Mouse (Mus musculus) adipocyte (in vitro differentiated cells): Measurements from ENCODE around the gene Rassf7.
A peak's percentile ranks its signal among the peaks of the same experiment; 100 is the strongest.

Source experiments
- DNase-seq: peaks from one replicate; pipeline ENCODE4 v3.0.0-alpha.2; 2016; ENCODE audit warnings: low spot score

The Rassf7 gene

DNA sequence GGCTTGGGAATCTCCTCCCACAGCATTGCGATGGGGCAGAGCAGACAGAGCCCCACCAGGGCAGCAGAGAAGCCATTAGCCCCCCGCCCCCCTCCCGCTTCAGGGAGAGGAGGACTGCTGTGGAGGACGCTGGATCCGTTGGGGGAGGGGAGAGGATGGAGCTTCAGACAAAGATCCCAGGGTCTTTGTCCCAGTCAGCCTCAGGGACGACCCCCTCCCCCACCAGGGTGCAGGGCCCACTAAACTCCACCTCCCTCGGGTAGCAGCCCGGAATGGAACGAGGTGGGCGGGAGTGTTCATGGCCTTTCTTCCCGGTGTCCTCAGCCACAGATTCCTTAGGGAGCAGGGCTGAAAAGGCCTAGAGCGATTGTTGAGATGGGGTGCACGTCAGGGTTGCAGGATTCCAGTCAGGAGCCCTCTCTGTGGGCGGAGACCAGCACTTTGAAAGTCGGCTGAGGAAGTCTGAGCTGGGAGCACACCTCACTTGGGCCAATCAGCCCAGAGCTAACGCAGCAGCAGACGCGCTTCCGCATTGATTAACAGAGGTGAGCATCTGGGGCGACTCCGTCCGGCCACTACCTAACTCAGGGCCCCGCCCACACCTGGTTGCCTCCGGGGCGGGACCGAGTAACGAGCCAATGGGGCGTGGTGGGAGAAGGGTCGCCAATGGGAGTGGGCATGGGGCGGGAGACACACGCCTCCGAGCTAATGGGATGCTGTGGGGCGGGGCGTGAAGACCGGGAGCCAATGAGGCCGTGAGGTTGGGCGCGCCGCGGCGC, at the start of gene Rassf7:
Gene Rassf7 (plus strand): TSS at position 760 of the 779 bp plus-strand sequence.
- DNase-seq: peak; percentile 75

- peak; percentile 75 for DNase-seq
Measured at GRCm38 (mm10) chr7:141167901-141168517, 47.7 kb upstream of the Rassf7 start.

DNA sequence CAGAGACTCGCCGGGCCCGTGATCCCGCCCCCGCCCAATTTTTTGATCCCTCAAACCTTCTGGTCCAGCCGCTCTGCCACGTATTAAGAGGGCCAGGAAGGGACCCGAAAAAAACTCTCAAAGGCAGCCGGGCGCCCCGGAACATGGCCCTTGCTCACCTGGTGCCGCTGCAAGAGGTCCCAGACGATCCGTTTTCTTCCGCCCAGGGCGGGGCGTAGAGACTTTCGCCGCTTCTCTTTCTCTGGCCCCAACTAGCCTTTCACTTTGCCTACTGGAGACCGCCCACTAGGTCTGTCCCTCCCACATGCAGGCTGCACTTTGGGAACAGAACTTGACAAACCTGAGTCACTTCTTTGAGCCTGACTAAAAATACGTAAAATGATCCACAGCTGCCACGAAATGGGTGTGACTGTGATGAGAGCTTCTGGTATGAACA, 47.1 kb upstream of the Rassf7 start:
- peak; percentile 88 for DNase-seq

- peak; percentile 92 for DNase-seq
Measured at GRCm38 (mm10) chr7:141169300-141169699, 46.4 kb upstream of the Rassf7 start.

GRCm38 (mm10) chr7:141169866-141170265, 45.8 kb upstream of the Rassf7 start:
- peak; percentile 38 for DNase-seq

DNA sequence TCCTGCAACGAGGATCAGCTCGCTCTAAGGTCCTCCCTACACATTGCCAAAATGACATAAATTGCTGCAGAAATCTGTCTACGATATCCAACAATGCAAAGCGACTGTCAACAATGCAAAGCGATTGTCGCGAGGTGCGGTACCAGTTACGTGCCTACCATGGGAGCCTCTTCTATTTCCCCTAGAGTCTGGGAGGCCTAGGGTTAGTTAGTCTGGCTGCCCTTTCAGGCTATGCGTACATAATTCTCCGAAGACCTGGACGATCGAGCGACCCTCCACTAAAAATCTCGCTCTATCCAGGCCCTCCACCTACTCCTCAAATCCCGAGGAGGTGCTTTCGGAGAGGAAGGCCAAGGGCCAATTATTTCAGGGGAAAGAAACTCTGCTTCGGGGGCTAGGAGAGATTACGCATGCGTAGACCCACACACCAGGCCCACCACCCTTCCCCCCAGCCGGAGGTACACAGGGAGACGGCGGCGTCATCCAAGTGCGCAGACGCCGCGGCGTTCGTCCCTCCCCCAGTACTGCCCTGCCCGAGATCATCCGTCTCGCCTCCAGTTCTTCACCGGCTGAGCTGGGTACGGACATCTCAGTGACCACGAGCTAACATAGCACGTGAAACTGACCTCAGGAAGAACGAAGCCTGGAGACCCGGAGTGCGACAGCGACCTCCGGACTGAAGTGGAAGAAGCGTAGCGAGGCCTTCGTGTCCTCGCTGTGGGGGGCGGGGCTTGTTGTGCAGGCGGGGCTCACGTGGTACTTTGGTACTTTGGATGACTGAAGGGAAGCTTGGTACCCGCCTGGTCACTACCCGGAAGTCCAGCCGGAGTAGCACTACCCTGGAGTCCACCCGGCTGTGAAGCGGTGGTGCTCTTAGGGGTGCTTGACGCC, 43.3 kb upstream of the Rassf7 start, which contains the start of gene Rnh1:
Gene Rnh1 (minus strand): TSS at position 742 of the 891 bp plus-strand sequence.
- DNase-seq: peak; percentile 91

DNA sequence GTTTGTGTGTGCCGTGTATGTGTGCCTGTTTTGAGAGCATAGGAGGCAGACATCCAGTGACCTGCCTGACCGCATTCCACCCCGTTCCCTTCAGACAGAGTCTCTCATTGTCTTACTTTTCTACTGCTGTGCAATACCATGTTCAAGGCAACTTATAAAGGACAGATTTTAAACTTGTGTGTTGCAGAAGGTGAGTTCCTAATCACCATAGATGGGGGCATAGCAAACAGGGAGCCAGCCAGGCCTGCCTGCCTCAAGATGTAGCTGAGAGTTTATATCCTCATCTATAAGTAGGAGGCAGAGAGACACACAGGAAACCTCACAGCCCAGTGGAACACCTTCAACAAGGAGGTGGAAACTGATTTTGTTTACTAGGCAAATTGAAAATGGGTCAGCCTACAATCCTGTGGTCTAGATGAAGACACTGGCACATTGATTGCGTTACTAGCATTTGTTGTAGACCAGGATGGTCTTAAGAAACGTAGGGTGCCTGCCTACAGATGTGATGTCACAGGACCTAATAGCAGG, 42.3 kb upstream of the Rassf7 start:
- DNase-seq: no peak

DNA sequence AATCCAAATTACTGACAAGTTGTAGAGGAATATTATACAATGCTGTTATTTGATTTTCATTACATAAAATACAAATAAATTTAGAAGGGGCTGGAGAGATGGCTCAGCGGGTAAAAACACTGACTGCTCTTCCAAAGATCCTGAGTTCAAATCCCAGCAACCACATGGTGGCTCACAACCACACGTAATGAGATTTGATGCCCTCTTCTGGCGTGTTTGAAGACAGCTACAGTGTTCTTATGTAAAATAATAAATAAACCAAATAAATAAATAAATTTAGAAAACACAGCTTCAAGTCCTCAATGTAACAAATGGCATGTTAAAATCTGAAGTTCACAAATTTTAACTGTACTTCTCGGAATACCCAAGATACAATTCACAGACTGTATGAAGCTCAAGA, 40.6 kb upstream of the Rassf7 start:
- DNase-seq: no peak

DNA sequence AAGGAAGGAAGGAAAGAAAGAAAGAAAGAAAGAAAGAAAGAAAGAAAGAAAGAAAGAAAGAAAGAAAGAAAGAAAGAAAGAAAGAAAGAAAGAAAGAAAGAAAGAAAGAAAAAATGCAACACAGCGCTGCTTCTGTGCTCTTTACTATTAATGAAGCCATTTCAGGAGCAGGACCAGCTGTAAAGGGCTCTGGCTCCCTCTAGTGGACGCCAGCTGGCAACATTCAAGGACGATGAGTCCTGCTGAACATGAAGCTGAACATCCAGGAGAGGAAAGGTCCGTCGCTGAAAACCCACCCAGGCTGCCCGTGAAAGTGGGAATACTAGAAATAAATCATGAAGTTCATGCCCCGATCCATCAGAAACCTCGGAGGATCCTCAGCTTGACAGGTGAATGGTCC, 39.5 kb upstream of the Rassf7 start:
- DNase-seq: peak; percentile 89

DNA sequence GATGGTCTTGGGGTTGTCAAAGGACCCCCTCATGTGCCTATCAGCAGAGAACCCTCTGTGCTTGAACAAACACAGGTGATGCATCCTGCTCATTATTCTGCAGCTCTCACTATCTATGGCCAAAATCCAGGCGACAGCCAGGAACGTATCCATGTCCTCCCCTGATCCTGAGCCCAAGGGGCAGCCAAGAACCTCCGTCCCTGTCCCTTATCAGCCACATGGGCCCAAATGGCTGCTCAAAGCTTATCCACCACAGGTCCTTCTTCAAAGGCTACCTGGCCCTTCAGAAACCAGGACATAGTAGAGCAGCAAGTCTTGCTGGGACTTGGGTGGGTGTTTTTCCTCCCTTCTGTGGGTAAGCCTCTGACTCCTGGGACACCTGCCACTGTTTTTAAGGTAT, 27.5 kb upstream of the Rassf7 start:
- DNase-seq: no peak

DNA sequence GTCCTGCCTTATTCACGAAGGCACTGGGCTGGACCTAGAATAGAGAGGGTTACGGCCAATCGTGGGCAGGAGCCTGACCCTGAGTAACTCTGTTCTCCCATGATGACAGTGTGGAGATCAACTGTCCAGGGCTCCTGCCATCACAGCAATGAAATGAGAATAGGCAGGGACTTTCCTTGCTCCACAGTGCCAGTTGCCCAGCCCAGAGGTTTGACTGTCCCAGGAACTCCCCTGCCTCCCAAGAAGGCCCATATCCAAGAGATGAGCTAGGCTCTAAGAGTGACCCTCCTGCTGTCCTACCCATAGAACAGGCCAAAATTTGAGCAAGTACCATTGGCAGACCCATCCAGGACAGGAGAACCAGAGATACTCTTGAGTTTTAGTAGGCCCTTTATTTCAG, 26.9 kb upstream of the Rassf7 start:
- DNase-seq: no peak

DNA sequence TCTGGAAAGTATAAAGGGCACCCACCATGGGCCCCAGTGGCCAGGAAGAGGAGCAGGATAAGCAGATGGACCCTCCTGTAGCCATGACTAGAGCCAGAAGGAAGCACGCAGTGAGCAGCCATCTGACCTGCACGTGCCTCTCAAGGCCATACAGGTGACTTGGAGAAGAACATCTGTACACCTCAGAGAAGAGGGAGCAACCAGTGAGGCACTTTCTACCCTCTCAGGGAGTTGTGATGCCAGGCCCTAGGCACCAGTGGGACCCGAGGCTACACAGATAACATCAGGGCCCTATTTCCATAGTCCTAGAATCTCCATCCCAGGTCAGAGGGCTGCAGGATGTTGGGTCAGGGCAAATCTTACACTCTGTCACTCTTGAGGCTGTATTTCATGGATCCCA, 25.4 kb upstream of the Rassf7 start:
- no peak for DNase-seq

DNA sequence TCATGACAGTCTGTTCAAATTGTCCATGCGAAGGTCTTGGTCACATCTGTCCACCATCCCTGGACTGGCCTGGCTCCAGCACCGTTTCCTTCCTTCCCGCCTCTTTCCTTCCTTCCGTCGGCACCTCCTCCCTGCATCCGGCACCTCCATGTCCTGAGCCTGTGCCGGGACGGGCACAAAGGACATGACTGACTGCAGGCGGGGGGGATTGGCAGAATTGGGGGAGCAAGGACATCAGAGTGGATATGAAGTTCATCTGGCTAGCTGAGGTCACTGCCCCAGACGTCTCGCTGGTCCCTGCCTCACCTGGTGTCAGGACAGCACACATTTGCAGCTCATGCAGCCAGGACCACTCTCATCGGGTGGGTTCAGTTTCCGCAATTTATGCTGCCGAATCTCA, 24.6 kb upstream of the Rassf7 start:
- no peak for DNase-seq

GRCm38 (mm10) chr7:141191796-141192685, 23.6 kb upstream of the Rassf7 start:
- no peak for DNase-seq

GRCm38 (mm10) chr7:141192776-141193347, 22.8 kb upstream of the Rassf7 start:
- DNase-seq: no peak

- peak; percentile 25 for DNase-seq
Measured at GRCm38 (mm10) chr7:141193348-141193856, 22.3 kb upstream of the Rassf7 start.

- DNase-seq: peak; percentile 93
Measured at GRCm38 (mm10) chr7:141193948-141194347, 21.7 kb upstream of the Rassf7 start, which contains the start of the genes Hras and Lrrc56. TSS of gene Hras (minus strand) at chr7:141194005. TSS of gene Lrrc56 (plus strand) at chr7:141194157.

GRCm38 (mm10) chr7:141194409-141194808, 21.3 kb upstream of the Rassf7 start:
- DNase-seq: no peak

GRCm38 (mm10) chr7:141194830-141195229, 20.8 kb upstream of the Rassf7 start:
- peak; percentile 69 for DNase-seq

GRCm38 (mm10) chr7:141195754-141196153, 19.9 kb upstream of the Rassf7 start:
- no peak for DNase-seq
